Mouse (Mus musculus) myocyte (in vitro differentiated cells): ENCODE results near the gene Abcd2. TPM values are rescaled to one million over a fixed set of nuclear protein-coding genes. Genes with fewer than 3 reads are reported as not detected.

Experiments
- H3K27me3 ChIP-seq: one replicate; pipeline ENCODE4 v1.6.1; 2011; ENCODE audit not compliant: control insufficient read depth, insufficient read depth, insufficient read length
- H3K36me3 ChIP-seq: one replicate; pipeline ENCODE4 v1.6.1; 2011; ENCODE audit not compliant: control insufficient read depth, insufficient read depth
- H3K4me2 ChIP-seq: one replicate; pipeline ENCODE4 v1.6.1; 2011; ENCODE audit warnings: low read depth, control low read depth
- H3K4me3 ChIP-seq: one replicate; pipeline ENCODE4 v1.5.1; 2011; ENCODE audit warnings: mild to moderate bottlenecking, control low read depth, moderate library complexity
- H3K79me2 ChIP-seq: one replicate; pipeline ENCODE4 v1.6.1; 2011; ENCODE audit not compliant: control insufficient read depth, insufficient read depth
- H3ac ChIP-seq: one replicate; pipeline ENCODE4 v1.6.1; 2011; ENCODE audit not compliant: control insufficient read depth, insufficient read length
- CEBPB ChIP-seq: IDR thresholded peaks from 2 replicates; pipeline ENCODE4 v1.6.1; 2011; ENCODE audit warnings: mild to moderate bottlenecking, moderate library complexity; ENCODE audit not compliant: poor library complexity, insufficient read depth, severe bottlenecking
- E2F4 ChIP-seq: IDR thresholded peaks from one replicate; pipeline ENCODE4 v1.6.1; 2011; ENCODE audit warnings: mild to moderate bottlenecking, control low read depth, moderate library complexity; ENCODE audit not compliant: insufficient read depth
- MAX ChIP-seq: IDR thresholded peaks from one replicate; pipeline ENCODE4 v1.6.1; 2011; ENCODE audit warnings: low read depth, mild to moderate bottlenecking, control low read depth
- MYOD1 ChIP-seq, 3 experiments: IDR thresholded peaks; one replicate each; pipeline ENCODE4 v1.6.1; 2011; ENCODE audit warnings: control low read depth in 2 of 3, low read depth in 2 of 3, mild to moderate bottlenecking in 2 of 3, moderate library complexity in 1 of 3; ENCODE audit not compliant: insufficient read length in 2 of 3, control insufficient read depth in 1 of 3
- MYOG ChIP-seq, 3 experiments: IDR thresholded peaks; one replicate each; pipeline ENCODE4 v1.6.1; 2011; ENCODE audit warnings: control low read depth in 2 of 3, low read depth in 2 of 3, mild to moderate bottlenecking in 2 of 3; ENCODE audit not compliant: insufficient read length in 2 of 3, control insufficient read depth in 1 of 3, insufficient read depth in 1 of 3
- POLR2A ChIP-seq: IDR thresholded peaks from one replicate; pipeline ENCODE4 v1.6.1; 2011; ENCODE audit warnings: low read depth, mild to moderate bottlenecking, control low read depth, moderate library complexity; ENCODE audit not compliant: insufficient read length
- POLR2AphosphoS2 ChIP-seq: IDR thresholded peaks from one replicate; pipeline ENCODE4 v1.6.1; 2011; ENCODE audit warnings: low read depth, control low read depth; ENCODE audit not compliant: insufficient read length
- REST ChIP-seq: IDR thresholded peaks from one replicate; pipeline ENCODE4 v1.6.1; 2011; ENCODE audit warnings: mild to moderate bottlenecking, control low read depth, moderate library complexity; ENCODE audit not compliant: insufficient read depth, insufficient read length
- SRF ChIP-seq: IDR thresholded peaks from one replicate; pipeline ENCODE4 v1.6.1; 2011; ENCODE audit warnings: low read depth; ENCODE audit not compliant: control insufficient read depth, insufficient read length
- TCF12 ChIP-seq: IDR thresholded peaks from one replicate; pipeline ENCODE4 v1.6.1; 2011; ENCODE audit warnings: mild to moderate bottlenecking, control low read depth; ENCODE audit not compliant: poor library complexity, insufficient read depth, severe bottlenecking
- TCF3 ChIP-seq: IDR thresholded peaks from one replicate; pipeline ENCODE4 v1.6.1; 2011; ENCODE audit warnings: low read depth, control low read depth; ENCODE audit not compliant: insufficient read length
- USF1 ChIP-seq: IDR thresholded peaks from one replicate; pipeline ENCODE4 v1.6.1; 2011; ENCODE audit warnings: low read depth, mild to moderate bottlenecking, control low read depth, moderate library complexity
- polyA plus RNA-seq: library from polyadenylated mRNA; unstranded; fragments of >200 nt; fragmentation: generic; extraction: Trizol; gene quantifications from one replicate; pipeline ENCODE4 v1.2.1, GENCODE M21; 2012; ENCODE audit warnings: missing spikeins

Abcd2 gene
- polyA plus RNA-seq, 1 experiment: 0.36 TPM

GRCm38 (mm10) chr15:91161153-91161552 lies 30.4 kb downstream of the Abcd2 start:
- TF ChIP-seq POLR2A (no peak), MYOD1 (IDR thresholded peaks at IDR 0.05; ENCODE audit: control insufficient read depth in 1 of 3, insufficient read length in 2 of 3, low read depth in 2 of 3) (no peak), MAX (no peak), POLR2AphosphoS2 (no peak), CEBPB (no peak), MYOG (IDR thresholded peaks at IDR 0.05; ENCODE audit: control insufficient read depth in 1 of 3, insufficient read depth in 1 of 3, insufficient read length in 2 of 3, low read depth in 2 of 3) (no peak), USF1 (no peak), REST (no peak), TCF12 (no peak), SRF (no peak)
- H3K4me3 ChIP-seq: no peak overlapping the region
- H3K79me2 ChIP-seq: no peaks in the 10 kb centered on the region
- no peak overlapping the region for H3ac ChIP-seq
- H3K4me2 ChIP-seq: no peak overlapping the region
- no peaks in the 10 kb centered on the region for H3K36me3 ChIP-seq
- H3K27me3 ChIP-seq: no peaks in the 10 kb centered on the region

GRCm38 (mm10) chr15:91153311-91153710 lies 38.3 kb downstream of the Abcd2 start:
- Histone ChIP-seq H3K4me2 (peak overlapping the region; percentile 69), H3K4me3 (no peak overlapping the region), H3K36me3 (no peaks in the 10 kb centered on the region), H3K79me2 (no peaks in the 10 kb centered on the region), H3K27me3 (no peaks in the 10 kb centered on the region), H3ac (no peak overlapping the region)
- TF ChIP-seq USF1: no peak
- TF ChIP-seq MYOG (IDR thresholded peaks at IDR 0.05; ENCODE audit: control insufficient read depth in 1 of 3, insufficient read depth in 1 of 3, insufficient read length in 2 of 3, low read depth in 2 of 3): peak in 2 of 3 experiments; percentile 68 to 98
- no peak for TF ChIP-seq E2F4
- no peak for TF ChIP-seq POLR2AphosphoS2
- TF ChIP-seq POLR2A: no peak
- TF ChIP-seq TCF3: peak; percentile 8
- peak; percentile 85 for TF ChIP-seq TCF12
- peak; percentile 96 to 99 (median 97) for TF ChIP-seq MYOD1 (IDR thresholded peaks at IDR 0.05; ENCODE audit: control insufficient read depth in 1 of 3, insufficient read length in 2 of 3, low read depth in 2 of 3)
- TF ChIP-seq SRF: no peak

- TF ChIP-seq MYOD1 (IDR thresholded peaks at IDR 0.05; ENCODE audit: control insufficient read depth in 1 of 3, insufficient read length in 2 of 3, low read depth in 2 of 3) (no peak), TCF3 (no peak), MAX (no peak), E2F4 (no peak), REST (no peak), USF1 (no peak), POLR2AphosphoS2 (no peak), MYOG (IDR thresholded peaks at IDR 0.05; ENCODE audit: control insufficient read depth in 1 of 3, insufficient read depth in 1 of 3, insufficient read length in 2 of 3, low read depth in 2 of 3) (no peak), SRF (no peak), TCF12 (no peak), CEBPB (no peak), POLR2A (no peak)
- Histone ChIP-seq H3K4me2 (peak overlapping the region; percentile 69), H3K79me2 (no peaks in the 10 kb centered on the region), H3ac (no peak overlapping the region), H3K4me3 (no peak overlapping the region), H3K27me3 (no peaks in the 10 kb centered on the region), H3K36me3 (no peaks in the 10 kb centered on the region)
These were observed 39.0 kb downstream of the Abcd2 start for GRCm38 (mm10) chr15:91152592-91152991.

GRCm38 (mm10) chr15:91124584-91124983 lies 67.0 kb downstream of the Abcd2 start:
- H3K79me2 ChIP-seq: no peaks in the 10 kb centered on the region
- no peaks in the 10 kb centered on the region for H3K27me3 ChIP-seq
- no peak overlapping the region for H3K4me3 ChIP-seq
- H3K36me3 ChIP-seq: no peaks in the 10 kb centered on the region
- no peak overlapping the region for H3ac ChIP-seq
- no peak overlapping the region for H3K4me2 ChIP-seq
- TF ChIP-seq REST: no peak
- TF ChIP-seq TCF3: no peak
- TF ChIP-seq USF1: no peak
- TF ChIP-seq MYOD1 (IDR thresholded peaks at IDR 0.05; ENCODE audit: control insufficient read depth in 1 of 3, insufficient read length in 2 of 3, low read depth in 2 of 3): no peak
- no peak for TF ChIP-seq POLR2AphosphoS2
- TF ChIP-seq POLR2A: no peak
- TF ChIP-seq CEBPB: no peak
- no peak for TF ChIP-seq E2F4
- no peak for TF ChIP-seq MYOG (IDR thresholded peaks at IDR 0.05; ENCODE audit: control insufficient read depth in 1 of 3, insufficient read depth in 1 of 3, insufficient read length in 2 of 3, low read depth in 2 of 3)
- no peak for TF ChIP-seq TCF12
- TF ChIP-seq MAX: no peak
- TF ChIP-seq SRF: no peak

- Histone ChIP-seq H3K27me3 (no peaks in the 10 kb centered on the region), H3K79me2 (no peaks in the 10 kb centered on the region), H3ac (no peak overlapping the region), H3K4me2 (no peak overlapping the region), H3K4me3 (no peak overlapping the region), H3K36me3 (no peaks in the 10 kb centered on the region)
- TF ChIP-seq TCF3: no peak
- TF ChIP-seq MYOG (IDR thresholded peaks at IDR 0.05; ENCODE audit: control insufficient read depth in 1 of 3, insufficient read depth in 1 of 3, insufficient read length in 2 of 3, low read depth in 2 of 3): no peak
- TF ChIP-seq REST: no peak
- no peak for TF ChIP-seq POLR2AphosphoS2
- no peak for TF ChIP-seq CEBPB
- no peak for TF ChIP-seq MAX
- no peak for TF ChIP-seq TCF12
- TF ChIP-seq USF1: no peak
- no peak for TF ChIP-seq E2F4
These were observed 78.9 kb downstream of the Abcd2 start for GRCm38 (mm10) chr15:91112555-91113209.
